In genomic region chr12:56691427-56692079, GRCm38 (mm10) we compare ENCODE assay signal across 12 mouse cellular contexts. TPM values are rescaled to one million over a fixed set of nuclear protein-coding genes. Genes with fewer than 3 reads are reported as not detected.
DNase-seq lines count a peak whose midpoint lies in the region; ATAC-seq and TF ChIP-seq lines count a peak whose summit lies in the region.
"Had no signal": no experiment of that assay in that cellular context is flagged by ENCODE, and none has a peak within 500 bp of the region (broad histone marks: within the 10 kb centered on the region; RNA-seq: fewer than 3 reads in every experiment).

Gene Pax9, plus strand, starts transcription at chr12:56691767.

- no peak for TF ChIP-seq CTCF in hindbrain, postnatal 0 days (IDR thresholded peaks at IDR 0.05; ENCODE audit: low read depth)
- no peak for TF ChIP-seq CTCF in thymus, adult 2 months (IDR thresholded peaks at IDR 0.05; ENCODE audit: borderline replicate concordance, control insufficient read depth, extremely low read depth, insufficient read depth, low read length, poor library complexity)

- no peak for ATAC-seq in hindbrain, postnatal 0 days
- no peak for ATAC-seq in limb, embryonic 14.5 days (ENCODE audit: low FRiP score, low read depth)
- ATAC-seq: inflammation-experienced regulatory T-cells, adult 6 months had no signal

- no peak within 1 kb of the TSS for H3K4me2 ChIP-seq in hindbrain, postnatal 0 days (ENCODE audit: low read depth, low read length)
- peak within 1 kb of the TSS; percentile 49 for H3K4me2 ChIP-seq in limb, embryonic 14.5 days (replicated peaks; ENCODE audit: low read depth, low read length, severe bottlenecking)

- no peaks in the 10 kb centered on the region for H3K9me3 ChIP-seq in hindbrain, embryonic 10.5 days
- H3K9me3 ChIP-seq in hindbrain, postnatal 0 days (ENCODE audit: low read length): no peaks in the 10 kb centered on the region
- H3K9me3 ChIP-seq in limb, embryonic 14.5 days (ENCODE audit: control insufficient read depth, low read length): no peaks in the 10 kb centered on the region

- no peaks in the 10 kb centered on the region for H3K36me3 ChIP-seq in hindbrain, embryonic 10.5 days
- no peaks in the 10 kb centered on the region for H3K36me3 ChIP-seq in hindbrain, postnatal 0 days (ENCODE audit: insufficient read depth, low read length)
- H3K36me3 ChIP-seq in thymus, adult 2 months (ENCODE audit: control insufficient read depth, insufficient read depth, low read length): no peaks in the 10 kb centered on the region
- no peaks in the 10 kb centered on the region for H3K36me3 ChIP-seq in limb, embryonic 14.5 days (ENCODE audit: control insufficient read depth, insufficient read depth, low read length)
- H3K36me3 ChIP-seq: G1E had no signal

- no peak within 1 kb of the TSS for H3K9ac ChIP-seq in hindbrain, postnatal 0 days (replicated peaks; ENCODE audit: low read length)
- H3K9ac ChIP-seq in limb, embryonic 14.5 days (ENCODE audit: low read depth, low read length, severe bottlenecking): peak within 1 kb of the TSS; percentile 2
- H3K9ac ChIP-seq: liver, embryonic 14.5 days had no signal

- peak within 1 kb of the TSS; percentile 39 for H3K4me3 ChIP-seq in hindbrain, embryonic 10.5 days
- H3K4me3 ChIP-seq in hindbrain, postnatal 0 days (ENCODE audit: low read length): no peak within 1 kb of the TSS
- H3K4me3 ChIP-seq in thymus, adult 2 months (ENCODE audit: control insufficient read depth, insufficient read depth, low read length): peak within 1 kb of the TSS; percentile 20
- H3K4me3 ChIP-seq in limb, embryonic 14.5 days (replicated peaks; ENCODE audit: low read length): peak within 1 kb of the TSS; percentile 37

- peaks cover 100% of the 10 kb centered on the region for H3K27me3 ChIP-seq in hindbrain, embryonic 10.5 days (ENCODE audit: insufficient read depth, poor library complexity, severe bottlenecking)
- peaks cover 93% of the 10 kb centered on the region for H3K27me3 ChIP-seq in hindbrain, postnatal 0 days (ENCODE audit: insufficient read depth, low read length)
- peaks cover 14% of the 10 kb centered on the region for H3K27me3 ChIP-seq in thymus, adult 2 months (ENCODE audit: control insufficient read depth, insufficient read depth, low read length)
- peaks cover 98% of the 10 kb centered on the region for H3K27me3 ChIP-seq in limb, embryonic 14.5 days (ENCODE audit: control insufficient read depth, insufficient read depth, low read length)

- WGBS in hindbrain, embryonic 10.5 days: under 1% methylated on average over 40 of the region's 40 CpGs
- WGBS in hindbrain, postnatal 0 days: under 1% methylated on average over 37 of the region's 40 CpGs
- WGBS in thymus, adult 2 months: 5% methylated on average over 40 of the region's 40 CpGs
- 1% methylated on average over 28 of the region's 40 CpGs for WGBS in limb, embryonic 14.5 days

- peaks cover 28% of the 10 kb centered on the region for H3K4me1 ChIP-seq in hindbrain, embryonic 10.5 days (replicated peaks)
- no peaks in the 10 kb centered on the region for H3K4me1 ChIP-seq in hindbrain, postnatal 0 days (ENCODE audit: insufficient read depth, low read length)
- no peaks in the 10 kb centered on the region for H3K4me1 ChIP-seq in thymus, adult 2 months (replicated peaks; ENCODE audit: control insufficient read depth, insufficient read depth, low read length)
- peaks cover 6% of the 10 kb centered on the region; the same call in 1 of the 2 replicates for H3K4me1 ChIP-seq in limb, embryonic 14.5 days (ENCODE audit: control insufficient read depth, insufficient read depth, low read length)

- peak; percentile 69 for DNase-seq in hindbrain, embryonic 10.5 days (ENCODE audit: low spot score)
- DNase-seq in hindbrain, postnatal 0 days (ENCODE audit: low spot score): no peak
- DNase-seq in thymus, adult 2 months: no peak
- no peak for DNase-seq in thymus, postnatal 10 days (ENCODE audit: low spot score in 2 of 2)
- no peak for DNase-seq in limb, embryonic 14.5 days (ENCODE audit: low spot score)
- peak; percentile 12 for DNase-seq in yolk sac, embryonic 10.5 days (ENCODE audit: low spot score)
- no peak for DNase-seq in frontal cortex, postnatal 10 days (ENCODE audit: low spot score in 2 of 2)
- no peak for DNase-seq in testis, postnatal 14 days (ENCODE audit: low spot score)
- DNase-seq: thymus, adult 18-20 months had no signal

- no peak within 1 kb of the TSS for H3K27ac ChIP-seq in hindbrain, embryonic 10.5 days
- no peak within 1 kb of the TSS for H3K27ac ChIP-seq in hindbrain, postnatal 0 days
- no peak within 1 kb of the TSS for H3K27ac ChIP-seq in thymus, adult 2 months (ENCODE audit: control insufficient read depth, insufficient read depth, low read length)
- H3K27ac ChIP-seq in limb, embryonic 14.5 days (replicated peaks; ENCODE audit: low read depth, low read length): no peak within 1 kb of the TSS
- H3K27ac ChIP-seq: liver, embryonic 14.5 days had no signal

- no peak for TF ChIP-seq POLR2A in thymus, adult 2 months (IDR thresholded peaks at IDR 0.05; ENCODE audit: control insufficient read depth, extremely low read depth, insufficient read depth, low read length, poor library complexity)
- TF ChIP-seq POLR2A in limb, embryonic 14.5 days (IDR thresholded peaks at IDR 0.05; ENCODE audit: borderline replicate concordance, extremely low read depth, insufficient read depth, insufficient read length): no peak

RNA-seq across cellular contexts. Expression of gene Pax9, which starts in this region (rescaled TPM):
- 2.4 and 3.0 TPM in 2 replicates for polyA plus RNA-seq in hindbrain, embryonic 10.5 days (2016; fragmentation: Nextera tagmentation; extraction: Ambion mirVana)
- not detected in 2 replicates for total RNA-seq in hindbrain, postnatal 0 days (2014; rRNA removed)
- polyA plus RNA-seq in hindbrain, postnatal 0 days (2015; fragmentation: Nextera tagmentation; extraction: Ambion mirVana): not detected in 2 replicates
- 13.8 and 15.2 TPM in 2 replicates for polyA plus RNA-seq in thymus, adult 2 months (2012; rRNA removed)
- 8.3 and 14.1 TPM in 2 replicates for polyA plus RNA-seq in limb, embryonic 14.5 days (2012; rRNA removed)
- polyA plus RNA-seq in limb, embryonic 14.5 days (2014; fragmentation: Nextera tagmentation; extraction: Ambion mirVana): 3.8 and 4.3 TPM in 2 replicates

Comparison
In these comparisons a context has a peak if more than half of its experiments do, and no peak if none do; other contexts are left out.
1. DNase-seq: peak in hindbrain, embryonic 10.5 days (single experiment) and yolk sac, embryonic 10.5 days (single experiment); none in hindbrain, postnatal 0 days (single experiment), thymus, adult 2 months (single experiment), thymus, postnatal 10 days (0 of 2), limb, embryonic 14.5 days (single experiment), frontal cortex, postnatal 10 days (0 of 2) and testis, postnatal 14 days (single experiment).